Mouse (Mus musculus) myocyte (in vitro differentiated cells): ENCODE results near the gene Atp11c. TPM values are rescaled to one million over a fixed set of nuclear protein-coding genes. Genes with fewer than 3 reads are reported as not detected.

Source experiments
- H3K27me3 ChIP-seq: one replicate; pipeline ENCODE4 v1.6.1; 2011; ENCODE audit not compliant: control insufficient read depth, insufficient read depth, insufficient read length
- H3K36me3 ChIP-seq: one replicate; pipeline ENCODE4 v1.6.1; 2011; ENCODE audit not compliant: control insufficient read depth, insufficient read depth
- H3K4me2 ChIP-seq: one replicate; pipeline ENCODE4 v1.6.1; 2011; ENCODE audit warnings: low read depth, control low read depth
- H3K4me3 ChIP-seq: one replicate; pipeline ENCODE4 v1.5.1; 2011; ENCODE audit warnings: mild to moderate bottlenecking, control low read depth, moderate library complexity
- H3K79me2 ChIP-seq: one replicate; pipeline ENCODE4 v1.6.1; 2011; ENCODE audit not compliant: control insufficient read depth, insufficient read depth
- H3ac ChIP-seq: one replicate; pipeline ENCODE4 v1.6.1; 2011; ENCODE audit not compliant: control insufficient read depth, insufficient read length
- CEBPB ChIP-seq: IDR thresholded peaks from 2 replicates; pipeline ENCODE4 v1.6.1; 2011; ENCODE audit warnings: mild to moderate bottlenecking, moderate library complexity; ENCODE audit not compliant: poor library complexity, insufficient read depth, severe bottlenecking
- E2F4 ChIP-seq: IDR thresholded peaks from one replicate; pipeline ENCODE4 v1.6.1; 2011; ENCODE audit warnings: mild to moderate bottlenecking, control low read depth, moderate library complexity; ENCODE audit not compliant: insufficient read depth
- MAX ChIP-seq: IDR thresholded peaks from one replicate; pipeline ENCODE4 v1.6.1; 2011; ENCODE audit warnings: low read depth, mild to moderate bottlenecking, control low read depth
- MYOD1 ChIP-seq, 3 experiments: IDR thresholded peaks; one replicate each; pipeline ENCODE4 v1.6.1; 2011; ENCODE audit warnings: control low read depth in 2 of 3, low read depth in 2 of 3, mild to moderate bottlenecking in 2 of 3, moderate library complexity in 1 of 3; ENCODE audit not compliant: insufficient read length in 2 of 3, control insufficient read depth in 1 of 3
- MYOG ChIP-seq, 3 experiments: IDR thresholded peaks; one replicate each; pipeline ENCODE4 v1.6.1; 2011; ENCODE audit warnings: control low read depth in 2 of 3, low read depth in 2 of 3, mild to moderate bottlenecking in 2 of 3; ENCODE audit not compliant: insufficient read length in 2 of 3, control insufficient read depth in 1 of 3, insufficient read depth in 1 of 3
- POLR2A ChIP-seq: IDR thresholded peaks from one replicate; pipeline ENCODE4 v1.6.1; 2011; ENCODE audit warnings: low read depth, mild to moderate bottlenecking, control low read depth, moderate library complexity; ENCODE audit not compliant: insufficient read length
- POLR2AphosphoS2 ChIP-seq: IDR thresholded peaks from one replicate; pipeline ENCODE4 v1.6.1; 2011; ENCODE audit warnings: low read depth, control low read depth; ENCODE audit not compliant: insufficient read length
- REST ChIP-seq: IDR thresholded peaks from one replicate; pipeline ENCODE4 v1.6.1; 2011; ENCODE audit warnings: mild to moderate bottlenecking, control low read depth, moderate library complexity; ENCODE audit not compliant: insufficient read depth, insufficient read length
- SRF ChIP-seq: IDR thresholded peaks from one replicate; pipeline ENCODE4 v1.6.1; 2011; ENCODE audit warnings: low read depth; ENCODE audit not compliant: control insufficient read depth, insufficient read length
- TCF12 ChIP-seq: IDR thresholded peaks from one replicate; pipeline ENCODE4 v1.6.1; 2011; ENCODE audit warnings: mild to moderate bottlenecking, control low read depth; ENCODE audit not compliant: poor library complexity, insufficient read depth, severe bottlenecking
- TCF3 ChIP-seq: IDR thresholded peaks from one replicate; pipeline ENCODE4 v1.6.1; 2011; ENCODE audit warnings: low read depth, control low read depth; ENCODE audit not compliant: insufficient read length
- USF1 ChIP-seq: IDR thresholded peaks from one replicate; pipeline ENCODE4 v1.6.1; 2011; ENCODE audit warnings: low read depth, mild to moderate bottlenecking, control low read depth, moderate library complexity
- polyA plus RNA-seq: library from polyadenylated mRNA; unstranded; fragments of >200 nt; fragmentation: generic; extraction: Trizol; gene quantifications from one replicate; pipeline ENCODE4 v1.2.1, GENCODE M21; 2012; ENCODE audit warnings: missing spikeins

The Atp11c gene
- polyA plus RNA-seq, 1 experiment: 1.1 TPM

- H3K79me2 ChIP-seq: no peaks in the 10 kb centered on the region
- no peak overlapping the region for H3K4me2 ChIP-seq
- no peaks in the 10 kb centered on the region for H3K27me3 ChIP-seq
- TF ChIP-seq MAX (no peak), MYOG (IDR thresholded peaks at IDR 0.05; ENCODE audit: control insufficient read depth in 1 of 3, insufficient read depth in 1 of 3, insufficient read length in 2 of 3, low read depth in 2 of 3) (no peak), POLR2AphosphoS2 (no peak), REST (no peak), USF1 (no peak), SRF (no peak), TCF12 (no peak), MYOD1 (IDR thresholded peaks at IDR 0.05; ENCODE audit: control insufficient read depth in 1 of 3, insufficient read length in 2 of 3, low read depth in 2 of 3) (no peak)
- no peak overlapping the region for H3K4me3 ChIP-seq
- no peaks in the 10 kb centered on the region for H3K36me3 ChIP-seq
- no peak overlapping the region for H3ac ChIP-seq
Observed at GRCm38 (mm10) chrX:60317661-60318060, 274.8 kb downstream of the Atp11c start.

- Histone ChIP-seq H3ac (no peak overlapping the region), H3K4me3 (no peak overlapping the region), H3K4me2 (no peak overlapping the region), H3K79me2 (no peaks in the 10 kb centered on the region), H3K27me3 (no peaks in the 10 kb centered on the region), H3K36me3 (no peaks in the 10 kb centered on the region)
- no peak for TF ChIP-seq TCF3
- TF ChIP-seq POLR2A: no peak
- TF ChIP-seq POLR2AphosphoS2: no peak
- no peak for TF ChIP-seq REST
- no peak for TF ChIP-seq E2F4
- TF ChIP-seq MAX: no peak
- TF ChIP-seq CEBPB: no peak
- no peak for TF ChIP-seq USF1
- TF ChIP-seq MYOG (IDR thresholded peaks at IDR 0.05; ENCODE audit: control insufficient read depth in 1 of 3, insufficient read depth in 1 of 3, insufficient read length in 2 of 3, low read depth in 2 of 3): no peak
- TF ChIP-seq MYOD1 (IDR thresholded peaks at IDR 0.05; ENCODE audit: control insufficient read depth in 1 of 3, insufficient read length in 2 of 3, low read depth in 2 of 3): no peak
- TF ChIP-seq TCF12: no peak
- no peak for TF ChIP-seq SRF
Observed at GRCm38 (mm10) chrX:60292335-60292734, 300.2 kb downstream of the Atp11c start.

DNA sequence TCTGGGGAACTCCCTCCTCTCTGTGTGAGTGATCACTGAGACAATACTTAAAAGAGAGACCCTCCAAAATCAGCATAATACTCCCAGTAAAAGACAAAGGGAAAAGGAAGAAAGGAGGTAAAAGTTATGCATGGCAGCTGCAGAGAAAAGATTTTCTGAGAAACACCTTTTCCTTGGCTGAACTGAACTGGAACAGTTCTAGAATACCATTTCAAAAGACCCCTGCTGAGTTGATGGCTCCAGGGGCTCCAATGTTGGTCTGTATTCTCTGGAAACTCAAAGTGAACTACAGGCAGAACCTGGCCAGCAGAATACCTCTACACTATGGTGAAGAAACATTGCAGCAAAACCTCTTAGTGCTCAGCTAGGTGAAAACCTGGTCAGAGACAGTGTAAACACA lies 337.2 kb downstream of the Atp11c start:
- H3K4me3 ChIP-seq: no peak overlapping the region
- no peak overlapping the region for H3K4me2 ChIP-seq
- no peaks in the 10 kb centered on the region for H3K27me3 ChIP-seq
- TF ChIP-seq POLR2AphosphoS2 (no peak), USF1 (no peak), TCF3 (no peak), MYOG (IDR thresholded peaks at IDR 0.05; ENCODE audit: control insufficient read depth in 1 of 3, insufficient read depth in 1 of 3, insufficient read length in 2 of 3, low read depth in 2 of 3) (no peak), MYOD1 (IDR thresholded peaks at IDR 0.05; ENCODE audit: control insufficient read depth in 1 of 3, insufficient read length in 2 of 3, low read depth in 2 of 3) (no peak), CEBPB (no peak), SRF (no peak), E2F4 (no peak), MAX (no peak), REST (no peak), TCF12 (no peak)
- H3K36me3 ChIP-seq: no peaks in the 10 kb centered on the region
- no peak overlapping the region for H3ac ChIP-seq
- no peaks in the 10 kb centered on the region for H3K79me2 ChIP-seq

DNA sequence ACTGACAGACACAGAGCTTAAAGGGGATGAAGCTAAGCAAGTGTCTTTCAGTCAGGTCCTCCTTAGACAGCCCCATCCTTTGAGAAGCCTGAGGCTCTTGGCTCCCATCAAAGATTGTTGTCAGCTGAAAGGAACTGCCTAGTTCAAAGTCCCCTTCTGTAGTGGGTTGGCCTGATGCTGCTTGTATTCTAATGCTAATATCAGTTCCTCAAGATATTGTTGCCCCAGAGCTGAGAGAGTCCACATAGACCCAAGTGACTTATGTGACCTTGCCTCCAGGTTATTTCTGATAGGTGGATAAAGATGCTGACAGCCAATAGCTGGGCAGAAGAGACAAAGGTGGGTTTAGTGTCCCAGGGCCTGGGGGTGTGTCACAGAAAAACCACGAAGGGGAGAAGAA lies 404.8 kb downstream of the Atp11c start:
- no peaks in the 10 kb centered on the region for H3K79me2 ChIP-seq
- H3K27me3 ChIP-seq: no peaks in the 10 kb centered on the region
- TF ChIP-seq SRF (no peak), USF1 (no peak), MYOG (IDR thresholded peaks at IDR 0.05; ENCODE audit: control insufficient read depth in 1 of 3, insufficient read depth in 1 of 3, insufficient read length in 2 of 3, low read depth in 2 of 3) (no peak), MYOD1 (IDR thresholded peaks at IDR 0.05; ENCODE audit: control insufficient read depth in 1 of 3, insufficient read length in 2 of 3, low read depth in 2 of 3) (no peak), E2F4 (no peak), CEBPB (no peak), TCF3 (no peak), REST (no peak), POLR2A (no peak), TCF12 (no peak), MAX (no peak), POLR2AphosphoS2 (no peak)
- no peak overlapping the region for H3K4me3 ChIP-seq
- no peak overlapping the region for H3ac ChIP-seq
- no peaks in the 10 kb centered on the region for H3K36me3 ChIP-seq
- H3K4me2 ChIP-seq: no peak overlapping the region

DNA sequence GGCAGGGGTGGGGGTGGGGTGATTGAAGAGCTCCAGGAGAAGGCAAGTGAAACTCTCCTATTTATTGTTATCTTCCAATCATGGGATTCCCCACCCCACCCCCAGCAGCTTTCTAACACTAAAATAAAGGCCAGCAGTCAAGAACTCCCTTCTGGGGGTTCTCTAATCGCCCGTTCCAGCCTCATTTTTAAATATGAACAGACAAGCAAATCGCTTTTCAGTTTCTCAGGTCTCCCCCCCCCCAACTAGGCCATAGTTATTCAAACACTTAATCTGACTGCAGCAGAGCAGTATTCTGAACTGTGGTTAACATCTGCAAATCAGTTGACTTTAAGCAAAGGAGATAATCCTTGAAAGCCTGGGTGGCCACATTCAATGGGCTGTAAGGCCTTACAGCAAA lies 409.9 kb downstream of the Atp11c start:
- TF ChIP-seq TCF12 (no peak), MYOG (IDR thresholded peaks at IDR 0.05; ENCODE audit: control insufficient read depth in 1 of 3, insufficient read depth in 1 of 3, insufficient read length in 2 of 3, low read depth in 2 of 3) (no peak), MYOD1 (IDR thresholded peaks at IDR 0.05; ENCODE audit: control insufficient read depth in 1 of 3, insufficient read length in 2 of 3, low read depth in 2 of 3) (no peak), E2F4 (no peak), POLR2AphosphoS2 (no peak), POLR2A (no peak), CEBPB (no peak), SRF (no peak)
- H3K4me2 ChIP-seq: no peak overlapping the region
- no peak overlapping the region for H3ac ChIP-seq
- H3K27me3 ChIP-seq: no peaks in the 10 kb centered on the region
- no peak overlapping the region for H3K4me3 ChIP-seq
- no peaks in the 10 kb centered on the region for H3K36me3 ChIP-seq
- no peaks in the 10 kb centered on the region for H3K79me2 ChIP-seq
